Mouse (Mus musculus): ENCODE measurements at regions not wholly inside any gene's neighbourhood (a gene's known extent, or its start where the extent isn't known, plus 50 kb on each side); places are given as distances from the start of the nearest gene placed in this dataset.

- TF ChIP-seq CTCF (IDR thresholded peaks at IDR 0.05; ENCODE audit: insufficient read depth, low read depth, low read length) (no peak), POLR2A (IDR thresholded peaks at IDR 0.05; ENCODE audit: insufficient read depth, low read depth, low read length) (no peak)
Measured at GRCm38 (mm10) chr1:92376456-92376855, 97.2 kb downstream of the Ndufa10 start.

All from olfactory bulb, adult 2 months (tissue).